Mouse (Mus musculus) cerebellum, adult 2 months (tissue): ENCODE data around the gene Robo1.

Source experiments
- CTCF ChIP-seq: fragments of 200-500 bp; IDR thresholded peaks from 2 replicates; pipeline ENCODE4 v1.5.1; 2011; ENCODE audit warnings: low read depth, mild to moderate bottlenecking, control low read depth, low read length, moderate library complexity, borderline replicate concordance; ENCODE audit not compliant: insufficient read depth
- POLR2A ChIP-seq: fragments of 200-500 bp; IDR thresholded peaks from 2 replicates; pipeline ENCODE4 v1.6.1; 2011; ENCODE audit warnings: low read length, control low read depth, borderline replicate concordance; ENCODE audit not compliant: insufficient read depth

DNA sequence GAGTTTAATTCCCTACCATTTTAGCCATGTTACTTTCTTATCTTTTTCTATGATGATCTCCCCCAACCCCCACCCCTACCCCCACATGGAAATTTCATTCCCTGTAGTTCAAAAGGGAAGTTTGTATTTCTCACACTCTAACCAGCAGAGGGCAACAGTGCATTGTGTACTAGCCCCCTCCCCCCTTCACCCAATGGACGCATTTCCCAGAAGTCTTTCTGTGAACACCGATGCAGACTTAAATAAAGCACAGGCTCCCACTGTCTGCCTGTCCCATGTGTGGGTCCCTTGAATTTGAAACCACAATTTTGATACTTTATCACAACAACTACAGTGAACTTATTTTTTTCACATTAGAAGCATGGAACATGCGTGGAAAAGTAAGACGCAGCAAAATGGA lies 341.2 kb downstream of the Robo1 start:
- TF ChIP-seq CTCF (peak; percentile 64), POLR2A (no peak)
